Mouse (Mus musculus): ENCODE measurements around the gene Slc47a1. TPM values are rescaled to one million over a fixed set of nuclear protein-coding genes. Genes with fewer than 3 reads are reported as not detected.
"Not testable (repeated sequence)": the region's sequence is repeated elsewhere in the genome, so short reads cannot be mapped to it uniquely, and the experiment has no call there.

Slc47a1 gene
- not detected in 2 replicates for polyA plus RNA-seq (2014; fragmentation: Nextera tagmentation; extraction: Ambion mirVana)

DNA sequence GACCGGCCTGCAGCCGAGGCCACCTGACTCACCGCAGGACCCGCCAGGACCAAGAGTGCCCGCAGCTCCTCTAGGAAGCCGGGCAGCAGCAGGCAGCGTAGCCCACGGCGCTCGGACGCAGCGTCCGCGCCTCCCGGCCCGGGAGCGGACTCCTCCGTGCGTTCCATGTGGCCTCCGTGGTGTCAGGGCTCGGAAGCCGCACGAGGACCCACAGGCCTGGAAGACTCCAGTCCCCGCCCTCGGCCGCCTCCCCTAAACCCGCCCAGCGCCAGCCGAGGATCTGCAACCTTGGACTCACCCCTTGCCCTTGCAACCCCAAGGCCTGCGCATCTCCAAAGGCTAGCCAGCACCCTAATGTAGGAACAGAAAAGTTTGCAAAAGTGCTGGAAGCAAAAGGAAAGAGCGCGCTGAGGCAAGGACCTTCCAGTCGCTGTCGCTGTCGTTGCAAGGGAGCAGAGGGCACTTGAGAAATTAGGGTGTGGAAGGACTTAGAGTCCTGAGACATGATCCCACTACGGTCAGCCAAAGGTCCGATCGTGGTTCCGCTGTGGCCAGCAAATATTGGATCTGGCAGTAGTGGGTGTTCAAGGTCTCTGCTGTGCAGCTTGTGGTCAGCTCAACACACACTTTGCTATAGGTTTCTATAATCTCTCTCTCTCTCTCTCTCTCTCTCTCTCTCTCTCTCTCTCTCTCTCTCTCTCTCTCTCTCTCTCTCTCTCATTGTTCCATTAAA lies at the start of gene Slc47a1:
Gene Slc47a1 (minus strand): TSS at position 465 of the 733 bp plus-strand sequence.
- H3K27me3 ChIP-seq (ENCODE audit: control insufficient read depth, insufficient read depth, low read length), result peaks cover 26% of the 10 kb centered on the region; the same call in 1 of the 2 replicates
- H3K4me2 ChIP-seq (ENCODE audit: low read length), result peak within 1 kb of the TSS; percentile 38
- no peaks in the 10 kb centered on the region for H3K36me3 ChIP-seq (ENCODE audit: control insufficient read depth, insufficient read depth, low read length)
- H3K9ac ChIP-seq (replicated peaks; ENCODE audit: low read length), result peak within 1 kb of the TSS; percentile 23; the same call in 1 of the 2 replicates
- H3K27ac ChIP-seq (replicated peaks; ENCODE audit: low read depth, low read length), result no peak within 1 kb of the TSS
- H3K4me1 ChIP-seq (ENCODE audit: control insufficient read depth, insufficient read depth, low read length), result no peaks in the 10 kb centered on the region
- H3K4me3 ChIP-seq (replicated peaks; ENCODE audit: low read depth, low read length), result no peak within 1 kb of the TSS
- peak; percentile 8 for DNase-seq
- no peak for ATAC-seq (ENCODE audit: low FRiP score, low TSS enrichment)
- 19% methylated on average over 39 of the region's 39 CpGs for WGBS
- no peaks in the 10 kb centered on the region for H3K9me3 ChIP-seq (ENCODE audit: control insufficient read depth, low read length)

DNA sequence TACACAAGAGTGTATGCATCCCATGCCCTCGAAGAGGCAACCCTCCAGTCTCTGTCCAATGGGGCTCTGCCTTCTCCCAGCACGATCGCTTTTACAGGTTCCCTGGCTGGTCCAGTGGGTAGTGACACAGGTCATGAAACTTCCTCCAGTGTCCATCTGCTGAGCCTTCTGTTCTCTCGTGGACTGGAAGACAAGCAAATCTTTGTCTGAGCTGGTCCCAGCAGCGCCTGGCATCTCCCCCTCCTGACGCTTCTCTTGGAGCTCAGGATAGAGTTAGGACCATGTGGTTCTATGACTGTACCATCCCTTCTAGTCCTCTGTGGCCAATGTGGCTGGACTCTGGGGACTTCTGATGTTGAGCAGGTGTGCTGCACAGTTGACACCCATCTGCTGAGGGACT lies 41.1 kb upstream of the Slc47a1 start:
- H3K4me1 ChIP-seq (ENCODE audit: control insufficient read depth, insufficient read depth, low read length), result no peaks in the 10 kb centered on the region
- ATAC-seq (ENCODE audit: low FRiP score, low TSS enrichment), result no peak
- 91% methylated on average over 6 of the region's 6 CpGs for WGBS
- no peaks in the 10 kb centered on the region for H3K27me3 ChIP-seq (ENCODE audit: control insufficient read depth, insufficient read depth, low read length)
- no peak overlapping the region for H3K4me3 ChIP-seq (replicated peaks; ENCODE audit: low read depth, low read length)
- H3K4me2 ChIP-seq (ENCODE audit: low read length), result no peak overlapping the region
- no peaks in the 10 kb centered on the region for H3K36me3 ChIP-seq (ENCODE audit: control insufficient read depth, insufficient read depth, low read length)
- H3K9me3 ChIP-seq (ENCODE audit: control insufficient read depth, low read length), result no peaks in the 10 kb centered on the region
- no peak for DNase-seq
- H3K27ac ChIP-seq (replicated peaks; ENCODE audit: low read depth, low read length), result no peak overlapping the region
- H3K9ac ChIP-seq (replicated peaks; ENCODE audit: low read length), result no peak overlapping the region

DNA sequence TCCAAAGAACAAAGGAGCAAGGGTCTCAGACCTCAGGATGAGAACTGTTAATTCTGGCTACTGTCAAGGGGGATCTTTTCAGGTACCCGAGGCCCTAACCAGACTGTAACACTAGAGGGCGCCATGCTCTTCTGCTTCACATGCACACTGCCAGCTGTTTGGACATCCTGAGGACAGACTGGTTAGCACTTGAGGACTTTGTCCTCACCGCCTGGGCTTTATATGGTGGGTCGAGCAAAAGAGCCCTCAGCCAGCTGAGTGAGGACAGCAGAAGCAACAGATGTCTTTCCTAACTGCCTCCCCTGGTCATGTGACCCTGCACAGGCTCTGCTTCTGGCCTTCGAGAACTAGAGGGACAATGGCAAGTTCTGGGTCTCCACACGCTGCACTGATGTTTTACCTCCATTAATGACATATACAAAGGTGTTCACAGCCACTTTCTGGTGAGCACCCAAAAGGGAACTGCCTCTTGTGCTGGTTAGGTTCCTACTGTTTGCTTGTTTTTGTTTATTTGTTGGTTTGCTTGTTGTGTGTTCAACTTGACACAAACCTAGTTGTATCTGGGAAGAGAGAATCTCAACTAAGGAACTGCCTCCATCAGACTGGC lies 39.9 kb upstream of the Slc47a1 start:
- no peaks in the 10 kb centered on the region for H3K9me3 ChIP-seq (ENCODE audit: control insufficient read depth, low read length)
- H3K9ac ChIP-seq (replicated peaks; ENCODE audit: low read length), result no peak overlapping the region
- no peak overlapping the region for H3K4me2 ChIP-seq (ENCODE audit: low read length)
- no peak overlapping the region for H3K27ac ChIP-seq (replicated peaks; ENCODE audit: low read depth, low read length)
- peak; percentile 91 for DNase-seq
- H3K4me3 ChIP-seq (replicated peaks; ENCODE audit: low read depth, low read length), result no peak overlapping the region
- no peaks in the 10 kb centered on the region for H3K4me1 ChIP-seq (ENCODE audit: control insufficient read depth, insufficient read depth, low read length)
- no peaks in the 10 kb centered on the region for H3K36me3 ChIP-seq (ENCODE audit: control insufficient read depth, insufficient read depth, low read length)
- 29% methylated on average over 6 of the region's 6 CpGs for WGBS
- H3K27me3 ChIP-seq (ENCODE audit: control insufficient read depth, insufficient read depth, low read length), result no peaks in the 10 kb centered on the region
- ATAC-seq (ENCODE audit: low FRiP score, low TSS enrichment), result peak; percentile 53; the same call in 1 of the 2 replicates

DNA sequence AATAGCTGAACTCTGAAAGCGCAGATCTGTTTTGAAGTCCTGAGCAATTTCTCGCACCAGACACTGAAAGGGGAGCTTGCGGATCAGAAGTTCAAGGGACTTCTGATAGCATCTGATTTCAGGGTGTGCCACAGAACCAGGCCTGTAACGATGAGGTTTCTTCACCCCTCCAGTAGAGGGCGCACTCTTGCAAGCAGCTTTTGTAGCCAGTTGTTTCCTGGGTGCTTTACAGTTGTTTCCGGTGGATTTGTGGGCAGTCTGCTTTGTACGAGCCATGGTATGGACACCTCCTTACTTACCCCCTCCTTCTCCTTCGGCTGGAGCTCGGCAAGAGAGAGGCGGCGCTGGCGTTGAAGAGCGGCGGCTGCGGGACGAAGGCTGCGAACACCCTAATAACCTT lies 38.4 kb upstream of the Slc47a1 start:
- not testable (repeated sequence) for H3K9ac ChIP-seq (replicated peaks; ENCODE audit: low read length); ATAC-seq (ENCODE audit: low FRiP score, low TSS enrichment); H3K4me1 ChIP-seq (ENCODE audit: control insufficient read depth, insufficient read depth, low read length); H3K36me3 ChIP-seq (ENCODE audit: control insufficient read depth, insufficient read depth, low read length); H3K27me3 ChIP-seq (ENCODE audit: control insufficient read depth, insufficient read depth, low read length); H3K4me2 ChIP-seq (ENCODE audit: low read length); H3K9me3 ChIP-seq (ENCODE audit: control insufficient read depth, low read length); H3K27ac ChIP-seq (replicated peaks; ENCODE audit: low read depth, low read length); H3K4me3 ChIP-seq (replicated peaks; ENCODE audit: low read depth, low read length); DNase-seq
- 87% methylated on average over 17 of the region's 17 CpGs for WGBS

DNA sequence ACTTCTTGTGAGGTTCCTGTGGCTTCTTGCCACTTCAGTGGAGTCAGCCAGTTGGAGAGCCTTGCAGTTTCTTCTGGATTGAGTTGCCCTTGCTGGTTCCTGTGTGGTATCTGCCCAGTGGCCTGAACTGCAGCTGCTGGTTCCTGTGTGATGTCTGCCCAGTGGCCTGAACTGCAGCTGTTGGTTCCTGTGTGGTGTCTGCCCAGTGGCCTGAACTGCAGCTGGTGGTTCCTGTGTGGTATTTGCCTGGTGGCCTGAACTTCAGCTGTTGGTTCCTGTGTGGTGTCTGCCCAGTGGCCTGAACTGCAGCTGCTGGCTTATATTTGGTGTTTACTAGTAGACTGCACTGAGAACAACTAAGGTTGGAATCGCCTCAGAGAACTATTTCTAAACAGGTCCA lies 37.3 kb upstream of the Slc47a1 start:
- no peak for ATAC-seq (ENCODE audit: low FRiP score, low TSS enrichment)
- no peak overlapping the region for H3K4me3 ChIP-seq (replicated peaks; ENCODE audit: low read depth, low read length)

DNA sequence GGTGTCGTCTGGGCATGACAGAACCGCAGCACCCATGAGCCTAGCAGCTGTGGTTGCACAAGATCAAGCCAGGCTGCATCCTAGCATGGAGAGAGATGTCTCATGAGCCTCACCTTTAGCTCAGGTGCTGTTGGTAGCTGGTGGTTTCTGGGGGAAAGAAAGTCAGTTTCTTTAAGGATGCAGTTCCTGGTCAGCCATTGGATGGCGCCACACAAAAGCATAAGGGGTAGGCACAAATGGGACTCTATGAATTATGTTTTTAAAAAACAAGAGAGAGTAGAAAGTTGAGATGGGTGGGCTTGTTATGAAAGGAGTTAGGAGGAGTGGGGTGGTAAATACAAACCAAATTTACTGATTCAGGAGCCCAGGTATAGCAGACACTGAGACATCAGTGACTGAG lies 36.4 kb upstream of the Slc47a1 start:
- DNase-seq (no peak), ATAC-seq (ENCODE audit: low FRiP score, low TSS enrichment) (no peak)
- no peaks in the 10 kb centered on the region for H3K9me3 ChIP-seq (ENCODE audit: control insufficient read depth, low read length)
- H3K9ac ChIP-seq (replicated peaks; ENCODE audit: low read length), result no peak overlapping the region
- WGBS, result 80% methylated on average over 3 of the region's 3 CpGs
- H3K4me2 ChIP-seq (ENCODE audit: low read length), result no peak overlapping the region
- no peak overlapping the region for H3K27ac ChIP-seq (replicated peaks; ENCODE audit: low read depth, low read length)
- H3K27me3 ChIP-seq (ENCODE audit: control insufficient read depth, insufficient read depth, low read length), result no peaks in the 10 kb centered on the region
- H3K4me1 ChIP-seq (ENCODE audit: control insufficient read depth, insufficient read depth, low read length), result no peaks in the 10 kb centered on the region
- H3K4me3 ChIP-seq (replicated peaks; ENCODE audit: low read depth, low read length), result no peak overlapping the region
- no peaks in the 10 kb centered on the region for H3K36me3 ChIP-seq (ENCODE audit: control insufficient read depth, insufficient read depth, low read length)

More for the DNA sequence above, 37.3 kb upstream of the Slc47a1 start:
- WGBS, result 92% methylated on average over 1 of the region's 1 CpGs
- no peaks in the 10 kb centered on the region for H3K27me3 ChIP-seq (ENCODE audit: control insufficient read depth, insufficient read depth, low read length)
- no peak overlapping the region for H3K4me2 ChIP-seq (ENCODE audit: low read length)
- no peaks in the 10 kb centered on the region for H3K9me3 ChIP-seq (ENCODE audit: control insufficient read depth, low read length)
- H3K36me3 ChIP-seq (ENCODE audit: control insufficient read depth, insufficient read depth, low read length), result no peaks in the 10 kb centered on the region
- H3K27ac ChIP-seq (replicated peaks; ENCODE audit: low read depth, low read length), result no peak overlapping the region
- no peak for DNase-seq
- no peaks in the 10 kb centered on the region for H3K4me1 ChIP-seq (ENCODE audit: control insufficient read depth, insufficient read depth, low read length)
- H3K9ac ChIP-seq (replicated peaks; ENCODE audit: low read length), result no peak overlapping the region

DNA sequence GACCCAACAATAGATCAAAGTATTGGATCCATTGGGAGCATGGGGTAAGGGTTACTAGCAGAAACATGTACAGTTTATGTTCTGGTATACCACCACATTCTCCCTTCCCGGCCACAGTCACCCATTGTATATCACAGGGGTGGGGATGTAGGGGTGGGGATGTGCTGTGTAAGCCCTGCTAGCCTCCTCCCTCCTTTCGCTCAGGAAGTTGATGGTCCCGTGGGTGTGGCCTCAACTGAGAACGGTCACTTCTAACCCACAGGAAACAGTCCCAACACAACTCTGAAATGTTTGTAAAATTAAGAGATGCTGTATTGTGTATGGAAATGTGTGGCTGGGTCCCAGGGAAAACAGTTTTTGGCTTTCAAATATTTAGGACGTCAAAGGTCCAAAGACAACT lies 35.3 kb upstream of the Slc47a1 start:
- Histone ChIP-seq H3K27ac (replicated peaks; ENCODE audit: low read depth, low read length) (no peak overlapping the region), H3K4me2 (ENCODE audit: low read length) (no peak overlapping the region), H3K4me3 (replicated peaks; ENCODE audit: low read depth, low read length) (no peak overlapping the region), H3K9ac (replicated peaks; ENCODE audit: low read length) (no peak overlapping the region), H3K9me3 (ENCODE audit: control insufficient read depth, low read length) (no peaks in the 10 kb centered on the region), H3K36me3 (ENCODE audit: control insufficient read depth, insufficient read depth, low read length) (no peaks in the 10 kb centered on the region), H3K4me1 (ENCODE audit: control insufficient read depth, insufficient read depth, low read length) (no peaks in the 10 kb centered on the region), H3K27me3 (ENCODE audit: control insufficient read depth, insufficient read depth, low read length) (no peaks in the 10 kb centered on the region)
- no peak for ATAC-seq (ENCODE audit: low FRiP score, low TSS enrichment)
- no peak for DNase-seq
- WGBS, result 80% methylated on average over 5 of the region's 5 CpGs

DNA sequence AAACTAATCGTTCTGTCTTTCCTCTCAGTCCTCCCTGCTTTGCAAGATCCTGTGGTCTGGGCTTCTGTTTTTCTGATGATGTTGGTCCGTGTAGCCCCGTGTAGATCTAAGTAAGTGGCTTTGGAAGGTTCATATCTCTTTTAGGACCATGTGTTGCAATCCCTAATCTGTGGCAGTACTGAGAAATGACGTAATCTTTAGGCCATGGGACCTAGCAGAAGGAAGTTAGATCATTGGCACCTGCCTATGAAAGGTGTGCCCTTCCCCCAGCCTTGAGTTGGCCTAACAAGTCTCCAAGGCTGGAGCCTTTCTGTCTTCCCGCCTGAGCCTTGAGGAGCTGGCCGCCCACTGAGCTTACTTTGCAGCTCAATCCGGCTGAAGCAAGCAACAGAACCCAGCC lies 33.7 kb upstream of the Slc47a1 start:
- ATAC-seq (ENCODE audit: low FRiP score, low TSS enrichment), result no peak
- Histone ChIP-seq H3K9me3 (ENCODE audit: control insufficient read depth, low read length) (no peaks in the 10 kb centered on the region), H3K4me3 (replicated peaks; ENCODE audit: low read depth, low read length) (no peak overlapping the region), H3K27me3 (ENCODE audit: control insufficient read depth, insufficient read depth, low read length) (no peaks in the 10 kb centered on the region), H3K4me1 (ENCODE audit: control insufficient read depth, insufficient read depth, low read length) (no peaks in the 10 kb centered on the region), H3K36me3 (ENCODE audit: control insufficient read depth, insufficient read depth, low read length) (no peaks in the 10 kb centered on the region), H3K27ac (replicated peaks; ENCODE audit: low read depth, low read length) (no peak overlapping the region), H3K4me2 (ENCODE audit: low read length) (no peak overlapping the region), H3K9ac (replicated peaks; ENCODE audit: low read length) (no peak overlapping the region)
- DNase-seq, result no peak
- WGBS, result 47% methylated on average over 7 of the region's 7 CpGs

DNA sequence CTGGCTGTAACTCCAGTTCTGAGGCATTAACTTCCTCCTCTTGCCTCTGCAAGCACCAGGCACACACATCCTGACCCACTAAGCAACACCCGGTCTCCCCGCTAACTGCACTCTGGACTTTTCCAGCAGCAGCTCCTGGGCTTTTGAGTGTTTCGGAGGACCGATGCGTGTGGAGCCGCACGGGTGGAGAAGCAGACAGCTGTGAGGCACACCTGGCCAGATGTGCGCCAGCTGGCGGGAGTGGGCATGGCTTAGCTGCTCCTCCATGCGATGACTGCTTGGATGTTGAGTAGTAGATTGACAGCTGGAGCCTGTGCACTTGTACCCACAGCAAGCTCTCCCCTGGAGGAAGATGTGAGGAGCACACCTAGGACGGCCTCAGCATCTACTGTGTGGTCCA lies 33.1 kb upstream of the Slc47a1 start:
- ATAC-seq (ENCODE audit: low FRiP score, low TSS enrichment) (no peak), DNase-seq (no peak)
- Histone ChIP-seq H3K27me3 (ENCODE audit: control insufficient read depth, insufficient read depth, low read length) (no peaks in the 10 kb centered on the region), H3K9ac (replicated peaks; ENCODE audit: low read length) (0 out of 2 replicates have a peak overlapping the region, but pooled peaks have one; percentile 12), H3K4me2 (ENCODE audit: low read length) (no peak overlapping the region), H3K4me1 (ENCODE audit: control insufficient read depth, insufficient read depth, low read length) (no peaks in the 10 kb centered on the region), H3K9me3 (ENCODE audit: control insufficient read depth, low read length) (no peaks in the 10 kb centered on the region), H3K27ac (replicated peaks; ENCODE audit: low read depth, low read length) (no peak overlapping the region), H3K4me3 (replicated peaks; ENCODE audit: low read depth, low read length) (no peak overlapping the region), H3K36me3 (ENCODE audit: control insufficient read depth, insufficient read depth, low read length) (no peaks in the 10 kb centered on the region)
- WGBS, result 83% methylated on average over 11 of the region's 11 CpGs

Measured in midbrain, embryonic 14.5 days (tissue).